Mouse (Mus musculus): ENCODE measurements around the gene Apol7a. TPM values are rescaled to one million over a fixed set of nuclear protein-coding genes. Genes with fewer than 3 reads are reported as not detected.

The Apol7a gene
- polyA plus RNA-seq, 1 experiment from 2014 or later, result 0.39 TPM

Other genes starting within 250 kb of the Apol7a start
- 61.8 and 64.7 TPM in 2 replicates for gene Rbfox2, start 92.1 kb downstream of the Apol7a start, polyA plus RNA-seq (2015; fragmentation: Nextera tagmentation; extraction: Ambion mirVana)
- gene Apol9a, start 12.0 kb upstream of the Apol7a start, polyA plus RNA-seq (2015; fragmentation: Nextera tagmentation; extraction: Ambion mirVana), result 0.60 and 0.64 TPM in 2 replicates
- gene Apol7b, start 48.4 kb upstream of the Apol7a start, polyA plus RNA-seq (2015; fragmentation: Nextera tagmentation; extraction: Ambion mirVana), result not detected in 2 replicates
- 0.12 TPM in 1 of 2 replicates, not detected in the other for gene Apol10a, start 77.9 kb upstream of the Apol7a start, polyA plus RNA-seq (2015; fragmentation: Nextera tagmentation; extraction: Ambion mirVana)
- gene Apol11a, start 109.2 kb upstream of the Apol7a start, polyA plus RNA-seq (2015; fragmentation: Nextera tagmentation; extraction: Ambion mirVana), result not detected in 2 replicates
- 0.10 and 0.21 TPM in 2 replicates for gene Apol7c, start 134.2 kb upstream of the Apol7a start, polyA plus RNA-seq (2015; fragmentation: Nextera tagmentation; extraction: Ambion mirVana)
- not detected in 2 replicates for gene 1700025B11Rik, start 162.8 kb upstream of the Apol7a start, polyA plus RNA-seq (2015; fragmentation: Nextera tagmentation; extraction: Ambion mirVana)
- gene Apol10b, start 197.0 kb upstream of the Apol7a start, polyA plus RNA-seq (2015; fragmentation: Nextera tagmentation; extraction: Ambion mirVana), result 0.09 and 0.16 TPM in 2 replicates
- gene Gm36245, start 200.1 kb upstream of the Apol7a start, polyA plus RNA-seq (2015; fragmentation: Nextera tagmentation; extraction: Ambion mirVana), result not detected in 2 replicates
- 0.25 and 0.33 TPM in 2 replicates for gene Apol11b, start 244.2 kb upstream of the Apol7a start, polyA plus RNA-seq (2015; fragmentation: Nextera tagmentation; extraction: Ambion mirVana)